Mouse (Mus musculus) macrophage (primary cell): Measurements from ENCODE around the gene Acvrl1. TPM values are rescaled to one million over a fixed set of nuclear protein-coding genes. Genes with fewer than 3 reads are reported as not detected.

Experiments used
- H3K27ac ChIP-seq: fragments of 350-480 bp; formaldehyde crosslinking; 2 replicates; pipeline ENCODE4 v1.9.0; 2021
- H3K36me3 ChIP-seq: fragments of 350-480 bp; formaldehyde crosslinking; 2 replicates; pipeline ENCODE4 v1.9.0; 2021; ENCODE audit errors: inconsistent target
- H3K4me3 ChIP-seq: fragments of 350-480 bp; formaldehyde crosslinking; 2 replicates; pipeline ENCODE4 v1.9.0; 2021; ENCODE audit errors: inconsistent target
- H3K79me2 ChIP-seq: fragments of 350-480 bp; formaldehyde crosslinking; 2 replicates; pipeline ENCODE4 v1.9.0; 2021; ENCODE audit errors: inconsistent target
- WGBS: methylation state at CpG from one replicate; pipeline ENCODE4 v1.1.7; 2026; ENCODE audit warnings: inconsistent platforms; ENCODE audit not compliant: missing documents; 5-methylcytosine and 5-hydroxymethylcytosine counted together
- polyA plus RNA-seq: library from polyadenylated mRNA; stranded (reverse); fragments of 250-400 nt; gene quantifications from 3 replicates; pipeline ENCODE4 v1.2.4, GENCODE M21; 2018; ENCODE audit warnings: inconsistent platforms

Acvrl1 gene
- polyA plus RNA-seq, 1 experiment from 2014 or later, result 8.7 TPM

DNA sequence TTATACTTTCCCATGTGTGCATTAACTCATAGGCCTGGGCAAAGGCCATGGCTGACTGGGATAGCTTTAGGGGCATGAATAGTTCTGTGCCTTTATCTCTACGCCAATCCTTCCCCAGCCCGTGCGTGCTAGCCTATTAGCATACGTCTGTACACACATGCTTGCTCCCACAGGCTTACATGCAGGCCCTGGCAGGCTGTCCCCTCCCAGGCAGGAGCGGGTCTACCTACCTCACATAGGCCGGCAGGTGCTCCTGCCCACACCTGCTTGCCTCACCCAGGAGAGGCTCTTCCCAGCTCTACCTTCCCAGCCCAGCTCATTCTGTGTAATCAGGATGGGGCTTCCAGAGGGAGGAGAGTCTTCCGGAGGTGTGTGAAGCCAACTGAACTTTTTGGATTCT lies 33.2 kb downstream of the Acvrl1 start:
- no peaks in the 10 kb centered on the region for H3K79me2 ChIP-seq
- no peak overlapping the region for H3K4me3 ChIP-seq
- WGBS, result 97% methylated on average over 7 of the region's 7 CpGs
- H3K36me3 ChIP-seq, result no peaks in the 10 kb centered on the region
- no peak overlapping the region for H3K27ac ChIP-seq

DNA sequence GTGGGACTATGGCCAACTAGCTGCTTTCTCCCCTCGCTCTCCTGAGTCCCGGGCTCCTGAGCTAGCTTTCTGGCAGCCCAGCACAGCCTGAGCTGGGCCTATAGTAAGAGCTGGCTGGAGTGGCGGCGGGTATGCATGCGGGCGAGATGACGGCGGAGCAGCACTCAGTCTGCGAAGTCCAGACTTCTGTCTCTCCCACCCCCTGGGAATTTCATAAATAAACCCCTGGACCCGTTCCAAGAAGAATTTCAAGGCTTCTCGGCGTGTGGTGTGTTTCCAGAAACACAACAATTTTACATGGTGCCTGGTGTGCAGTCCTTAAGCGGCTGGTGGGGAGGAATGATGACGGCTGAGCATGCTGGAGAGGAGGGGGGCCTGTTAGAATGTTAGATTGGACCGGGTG lies 34.7 kb downstream of the Acvrl1 start:
- H3K79me2 ChIP-seq, result no peaks in the 10 kb centered on the region
- H3K36me3 ChIP-seq, result no peaks in the 10 kb centered on the region
- H3K27ac ChIP-seq, result no peak overlapping the region
- WGBS, result 95% methylated on average over 15 of the region's 15 CpGs
- no peak overlapping the region for H3K4me3 ChIP-seq

DNA sequence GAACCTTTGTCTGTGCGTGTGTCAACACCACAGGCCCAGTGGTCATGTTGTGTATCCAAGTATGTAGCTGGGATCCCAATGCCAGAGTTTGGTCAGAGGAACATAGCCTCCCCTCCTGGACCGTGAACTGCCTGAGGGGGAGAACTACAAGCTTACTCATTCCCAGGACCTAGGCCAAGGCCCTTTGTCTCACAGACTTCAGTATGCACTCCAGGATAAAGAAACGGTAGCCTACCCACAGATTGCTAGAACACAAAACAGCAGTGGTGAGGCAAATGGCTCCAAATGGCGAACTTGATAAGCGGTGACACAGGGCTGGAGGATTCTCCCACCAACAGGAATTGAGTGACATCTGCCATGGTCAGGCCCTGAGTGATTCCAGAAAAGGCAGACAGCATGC lies 35.5 kb downstream of the Acvrl1 start:
- Histone ChIP-seq H3K79me2 (no peaks in the 10 kb centered on the region), H3K4me3 (no peak overlapping the region), H3K36me3 (no peaks in the 10 kb centered on the region), H3K27ac (no peak overlapping the region)
- 90% methylated on average over 5 of the region's 5 CpGs for WGBS

DNA sequence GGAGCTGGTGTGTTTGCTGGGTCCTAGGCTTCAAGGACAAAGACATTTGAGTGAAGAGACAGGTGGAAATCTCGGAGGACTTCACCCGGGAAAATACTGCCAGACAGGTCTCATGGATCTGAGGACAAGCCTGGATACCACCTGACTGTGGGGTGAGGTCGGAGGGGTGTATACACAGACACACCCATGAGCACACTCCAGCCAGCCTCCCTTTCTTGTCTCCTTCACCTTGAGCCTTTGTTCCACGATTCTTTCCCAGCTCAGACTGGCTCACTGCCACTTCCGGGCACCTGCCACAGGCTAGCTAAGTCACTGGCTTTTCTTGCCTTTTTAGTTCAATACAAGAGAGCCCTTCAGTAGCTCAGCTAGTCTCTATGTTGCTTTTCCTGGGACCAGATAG lies 36.0 kb downstream of the Acvrl1 start:
- no peak overlapping the region for H3K4me3 ChIP-seq
- 90% methylated on average over 5 of the region's 5 CpGs for WGBS
- H3K27ac ChIP-seq, result no peak overlapping the region
- H3K36me3 ChIP-seq, result no peaks in the 10 kb centered on the region
- H3K79me2 ChIP-seq, result no peaks in the 10 kb centered on the region

DNA sequence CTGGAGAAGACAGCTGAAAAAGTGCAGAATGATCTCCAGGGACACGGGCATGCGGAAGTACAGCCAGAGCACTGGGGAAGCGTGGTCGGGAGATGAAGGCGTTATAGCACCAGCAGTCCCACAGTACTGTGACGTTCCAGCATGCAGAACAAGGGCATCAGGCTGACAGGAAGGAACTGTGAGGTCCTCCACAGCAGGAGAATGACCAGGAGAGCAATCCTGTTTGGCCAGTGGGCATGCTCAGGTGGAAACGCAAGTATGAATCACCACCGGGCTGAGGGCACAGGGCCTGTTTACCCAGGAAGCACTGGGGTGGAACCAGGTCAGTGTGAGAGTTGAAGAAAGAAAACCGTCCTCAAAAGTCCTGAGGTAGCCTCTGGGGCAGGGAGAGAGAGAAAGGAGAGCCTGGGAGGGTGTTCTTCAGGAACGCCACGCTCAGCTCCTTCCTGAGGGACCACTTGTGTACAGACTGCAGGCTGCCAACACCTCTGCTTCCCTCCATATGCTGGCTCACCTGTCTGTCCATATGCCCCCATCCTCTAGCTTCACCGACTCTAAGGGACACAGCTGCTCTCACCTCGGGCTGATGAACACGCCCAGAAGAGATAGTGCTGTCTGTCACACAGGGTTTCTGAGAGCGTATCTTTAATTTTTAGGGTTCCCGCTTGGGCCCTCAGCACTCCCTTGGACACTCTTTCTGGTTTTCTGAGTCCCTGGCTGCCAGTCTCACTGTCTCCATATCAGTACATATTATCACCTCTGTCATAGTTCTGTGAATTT lies 37.5 kb downstream of the Acvrl1 start:
- WGBS, result 63% methylated on average over 16 of the region's 16 CpGs
- H3K27ac ChIP-seq, result no peak overlapping the region
- H3K36me3 ChIP-seq, result no peaks in the 10 kb centered on the region
- no peak overlapping the region for H3K4me3 ChIP-seq
- no peaks in the 10 kb centered on the region for H3K79me2 ChIP-seq

DNA sequence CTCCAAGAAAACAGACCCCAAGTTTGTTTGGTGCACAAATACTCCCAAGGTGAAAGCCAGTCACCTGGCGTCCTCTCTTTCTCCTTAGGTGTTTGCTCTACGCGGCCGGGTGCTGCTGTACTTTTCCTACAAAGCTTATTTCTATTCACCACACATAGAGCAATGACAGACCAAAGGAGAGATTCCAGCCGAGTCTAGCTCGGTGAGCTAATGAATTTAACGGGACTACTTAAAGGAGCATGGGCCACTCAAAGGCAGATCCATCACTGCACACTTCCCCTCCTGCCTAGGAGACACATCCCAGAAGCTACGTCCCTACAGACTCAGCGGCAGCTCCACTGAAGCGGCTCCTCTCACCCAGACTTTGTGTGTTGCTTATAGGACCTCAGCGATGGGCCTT lies 39.2 kb downstream of the Acvrl1 start:
- Histone ChIP-seq H3K27ac (no peak overlapping the region), H3K4me3 (no peak overlapping the region), H3K79me2 (no peaks in the 10 kb centered on the region), H3K36me3 (no peaks in the 10 kb centered on the region)
- 85% methylated on average over 7 of the region's 11 CpGs for WGBS

DNA sequence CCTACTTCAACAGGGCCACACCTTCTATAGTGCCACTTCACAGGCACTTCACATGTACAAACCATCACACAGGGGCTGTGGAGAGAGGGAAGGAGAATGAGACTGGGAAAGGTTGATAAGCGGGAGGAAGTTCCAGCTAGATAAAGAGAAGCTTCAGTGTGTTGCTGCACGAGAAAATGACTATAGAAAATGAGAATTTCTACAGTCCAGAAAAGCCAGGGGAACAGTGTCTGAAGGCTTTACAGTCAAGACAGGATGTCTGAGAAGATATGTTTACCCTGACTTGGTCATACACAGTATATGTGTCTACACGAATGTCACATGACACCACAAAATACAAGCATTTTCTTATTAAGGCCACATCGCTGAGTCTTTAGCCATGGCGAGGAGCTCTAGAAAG lies 41.6 kb downstream of the Acvrl1 start:
- no peak overlapping the region for H3K27ac ChIP-seq
- H3K79me2 ChIP-seq, result peaks cover 7% of the 10 kb centered on the region
- H3K4me3 ChIP-seq, result no peak overlapping the region
- no peaks in the 10 kb centered on the region for H3K36me3 ChIP-seq
- 84% methylated on average over 5 of the region's 5 CpGs for WGBS

DNA sequence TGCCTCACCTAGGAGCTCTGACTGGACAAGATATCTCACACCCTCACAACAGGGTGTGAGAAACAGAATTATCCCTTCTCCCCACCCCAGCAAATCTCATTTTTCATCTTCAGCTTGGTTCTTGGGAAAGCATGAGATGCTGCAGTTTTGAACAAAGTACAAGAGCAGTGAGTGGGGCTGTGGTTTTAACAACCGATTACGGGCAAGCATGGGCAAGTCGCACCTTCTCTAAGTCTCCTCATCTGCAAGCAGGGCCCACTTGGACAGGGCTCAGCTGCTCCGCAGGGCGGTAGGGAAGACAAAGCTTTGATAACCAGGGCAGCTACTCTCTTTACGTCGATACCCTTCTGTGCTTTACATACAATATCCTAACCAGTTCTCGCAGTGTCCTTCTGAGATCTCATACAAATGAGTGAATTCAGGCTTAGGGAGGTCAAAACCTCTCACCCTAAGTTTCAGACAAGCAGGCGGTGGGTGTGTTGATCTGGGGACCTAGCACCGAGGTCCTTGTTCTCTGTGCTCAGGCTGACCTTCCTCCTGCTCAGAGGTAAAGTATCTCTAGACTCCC lies 42.2 kb downstream of the Acvrl1 start:
- H3K36me3 ChIP-seq, result no peaks in the 10 kb centered on the region
- no peak overlapping the region for H3K27ac ChIP-seq
- peaks cover 13% of the 10 kb centered on the region for H3K79me2 ChIP-seq
- WGBS, result 96% methylated on average over 10 of the region's 10 CpGs
- no peak overlapping the region for H3K4me3 ChIP-seq

DNA sequence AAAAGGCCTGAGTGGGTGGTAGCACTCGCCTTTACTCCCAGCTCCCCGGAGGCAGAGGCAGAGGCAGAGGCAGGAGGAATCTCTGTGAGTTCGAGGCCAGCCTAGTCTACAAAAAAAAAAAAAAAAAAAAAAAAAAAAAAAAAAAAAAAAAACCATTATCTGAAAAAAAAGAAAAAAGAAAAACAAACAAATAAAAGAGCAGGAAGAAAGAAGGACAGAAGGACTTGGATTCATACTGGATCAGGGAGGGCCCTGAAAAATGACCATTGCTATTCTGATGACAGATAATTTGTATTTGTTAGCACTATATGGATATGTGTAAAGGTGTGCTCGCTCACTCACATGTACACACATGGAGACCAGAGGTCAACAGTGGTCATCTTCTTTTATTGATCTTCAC lies 43.0 kb downstream of the Acvrl1 start:
- H3K4me3 ChIP-seq, result no peak overlapping the region
- H3K27ac ChIP-seq, result no peak overlapping the region
- peaks cover 21% of the 10 kb centered on the region for H3K79me2 ChIP-seq
- 94% methylated on average over 4 of the region's 4 CpGs for WGBS
- no peaks in the 10 kb centered on the region for H3K36me3 ChIP-seq

DNA sequence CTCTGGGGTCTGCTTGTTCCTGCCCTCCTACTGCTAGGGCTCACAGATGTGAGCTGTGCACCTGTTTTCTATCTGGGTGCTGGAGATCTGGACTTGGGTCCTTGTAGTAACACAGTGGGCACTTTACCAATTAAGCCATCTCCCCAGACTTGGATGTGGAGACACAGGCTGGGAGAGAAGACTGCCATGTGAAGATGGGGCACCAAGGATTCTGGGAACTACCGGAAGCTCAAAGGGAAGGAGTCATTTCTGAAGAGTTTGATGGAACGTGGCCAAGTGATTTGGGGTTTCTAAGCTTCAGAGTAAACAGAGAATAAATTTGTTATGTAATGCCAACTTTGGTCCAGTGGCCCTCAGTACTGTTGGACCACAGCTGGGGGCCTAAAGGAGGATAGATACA lies 43.7 kb downstream of the Acvrl1 start:
- Histone ChIP-seq H3K27ac (no peak overlapping the region), H3K4me3 (no peak overlapping the region), H3K36me3 (no peaks in the 10 kb centered on the region), H3K79me2 (peaks cover 28% of the 10 kb centered on the region)
- 100% methylated on average over 2 of the region's 2 CpGs for WGBS

DNA sequence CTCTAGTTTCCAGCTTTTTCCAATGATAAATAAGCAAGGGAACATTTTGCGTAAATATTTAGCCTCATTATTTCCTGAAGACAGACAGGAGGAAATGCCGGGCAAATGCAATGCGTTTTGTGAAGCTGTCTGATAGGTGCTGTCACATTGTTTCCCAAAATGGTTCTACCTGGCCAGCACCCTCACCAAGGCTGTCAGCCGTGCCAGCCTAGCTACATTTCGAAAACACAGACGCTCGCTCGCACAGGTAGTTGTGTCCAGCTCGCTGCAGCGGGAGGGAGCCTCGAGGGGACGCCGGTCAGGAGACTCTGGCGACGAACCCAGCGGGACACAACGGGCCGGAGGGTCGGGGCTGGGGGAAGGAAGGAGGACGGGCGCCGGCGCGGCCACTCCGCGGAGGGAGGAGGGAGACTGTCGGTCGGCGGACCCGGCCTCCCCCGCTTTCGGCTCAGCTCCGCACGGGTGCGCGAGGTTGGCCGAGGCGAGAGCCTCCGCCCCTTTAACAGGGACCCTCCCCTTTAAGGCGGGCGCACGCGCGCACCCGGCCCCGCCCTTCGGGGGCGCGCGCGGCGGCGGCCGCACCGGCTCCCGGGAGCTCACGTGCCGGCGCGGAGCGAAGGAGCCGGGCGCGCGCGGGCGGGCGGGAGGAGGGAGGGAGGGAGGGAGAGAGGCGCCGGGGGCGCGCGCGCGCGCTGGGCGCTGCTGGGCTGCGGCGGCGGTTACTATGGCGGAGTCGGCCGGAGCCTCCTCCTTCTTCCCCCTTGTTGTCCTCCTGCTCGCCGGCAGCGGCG lies 45.3 kb downstream of the Acvrl1 start, which contains the start of gene Acvr1b:
Gene Acvr1b (plus strand): TSS at position 647 of the 791 bp plus-strand sequence.
- H3K27ac ChIP-seq, result 0 out of 2 replicates have a peak within 1 kb of the TSS, but pooled peaks have one; percentile 21
- WGBS, result 1% methylated on average over 44 of the region's 87 CpGs
- peaks cover 44% of the 10 kb centered on the region for H3K79me2 ChIP-seq

DNA sequence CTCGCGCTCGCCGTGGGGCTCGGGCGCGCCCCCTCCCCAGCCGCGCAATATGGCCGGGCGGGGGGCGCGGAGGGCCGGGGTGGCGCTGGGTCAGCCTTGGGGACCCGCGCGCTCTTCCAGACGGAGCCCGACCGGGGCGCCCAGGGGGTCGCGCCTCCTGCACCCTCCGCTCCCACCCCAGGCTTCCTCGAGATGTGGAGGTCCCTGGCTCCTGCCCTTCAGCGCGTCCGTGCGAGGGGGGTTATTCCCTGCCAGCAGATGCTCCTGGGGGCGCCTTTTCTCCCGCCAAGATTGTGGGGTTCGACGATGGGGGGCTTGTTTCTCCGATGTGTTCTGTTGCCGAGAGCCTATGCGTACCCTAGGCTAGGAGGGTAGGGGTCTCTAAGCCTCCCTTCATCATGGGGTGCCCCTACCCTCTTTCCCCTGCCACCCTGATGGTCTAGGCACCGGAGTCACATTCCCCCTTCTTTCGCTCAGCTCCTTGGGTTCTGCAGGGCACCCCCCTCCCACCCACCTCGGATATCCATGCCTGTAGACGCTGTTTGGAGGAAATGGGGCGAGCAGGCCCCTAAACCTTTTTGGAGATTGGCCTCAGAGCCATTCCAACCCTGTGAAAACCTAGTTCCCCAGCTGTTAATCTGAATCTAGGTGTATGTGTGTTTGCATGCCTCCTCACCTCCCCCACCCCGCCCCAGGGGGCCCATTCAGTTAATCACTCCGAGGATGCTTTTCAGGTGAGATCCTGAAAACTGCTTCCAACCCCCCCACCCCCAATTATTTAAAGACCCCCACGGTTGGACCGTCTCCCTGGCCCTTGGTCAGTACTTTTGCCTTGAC lies 46.2 kb downstream of the Acvrl1 start:
- Histone ChIP-seq H3K4me3 (peak overlapping the region; percentile 69), H3K27ac (0 out of 2 replicates have a peak overlapping the region, but pooled peaks have one; percentile 17), H3K79me2 (peaks cover 53% of the 10 kb centered on the region), H3K36me3 (no peaks in the 10 kb centered on the region)
- 1% methylated on average over 44 of the region's 46 CpGs for WGBS

More for the DNA sequence above, 45.3 kb downstream of the Acvrl1 start, which contains the start of gene Acvr1b:
- peak within 1 kb of the TSS; percentile 69 for H3K4me3 ChIP-seq
- no peaks in the 10 kb centered on the region for H3K36me3 ChIP-seq

DNA sequence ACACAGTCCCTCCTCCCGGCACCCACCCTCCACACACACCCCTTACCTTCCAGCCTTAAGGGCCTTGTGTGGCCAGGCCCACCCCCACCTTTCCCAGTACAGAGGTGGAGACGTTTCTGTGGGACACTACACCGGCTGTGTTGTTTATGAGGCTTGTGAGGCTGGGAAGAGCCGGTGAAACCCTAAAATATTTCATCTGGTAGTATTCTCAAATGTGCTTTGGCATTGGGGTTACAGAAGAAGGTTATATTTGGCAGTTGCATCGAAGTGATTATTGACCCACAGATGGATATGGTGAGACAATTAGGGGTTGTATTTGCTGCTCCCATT lies 46.8 kb downstream of the Acvrl1 start:
- Histone ChIP-seq H3K4me3 (peak overlapping the region; percentile 69), H3K27ac (no peak overlapping the region), H3K79me2 (peaks cover 59% of the 10 kb centered on the region), H3K36me3 (no peaks in the 10 kb centered on the region)
- 18% methylated on average over 5 of the region's 5 CpGs for WGBS

DNA sequence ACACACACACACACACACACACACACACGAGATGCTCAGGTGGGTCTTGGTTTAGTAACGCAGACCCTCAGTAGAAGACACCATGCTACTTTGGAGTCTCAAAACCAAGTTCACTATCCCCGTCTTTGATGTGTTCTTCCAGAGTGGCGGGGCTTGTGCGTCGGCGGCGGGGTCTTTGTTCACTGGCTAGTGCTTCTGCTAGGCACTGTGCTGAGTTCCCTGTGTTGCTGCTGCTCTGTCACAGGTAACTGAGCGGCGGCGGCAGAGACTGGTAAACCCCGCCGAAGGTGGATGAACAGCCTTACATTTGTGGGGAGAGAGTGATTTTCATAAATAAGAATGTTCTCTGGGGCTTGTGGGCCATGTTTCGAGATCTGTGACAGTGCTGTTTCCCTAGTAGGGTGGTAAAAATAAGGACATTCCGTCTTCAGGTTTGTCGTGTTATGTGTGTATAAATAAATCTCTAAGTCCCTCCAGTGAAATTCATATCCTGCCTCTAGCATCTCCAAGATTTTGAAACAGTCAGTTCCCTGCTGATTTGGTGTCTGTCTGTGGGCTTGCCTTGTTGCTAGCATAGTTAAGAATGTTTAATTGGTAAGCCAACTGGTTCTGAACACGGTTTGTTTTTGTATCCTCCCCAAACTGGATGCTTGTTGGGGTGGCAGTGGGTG lies 47.4 kb downstream of the Acvrl1 start:
- WGBS, result 31% methylated on average over 16 of the region's 17 CpGs
- Histone ChIP-seq H3K36me3 (no peaks in the 10 kb centered on the region), H3K27ac (no peak overlapping the region), H3K79me2 (peaks cover 65% of the 10 kb centered on the region), H3K4me3 (peak overlapping the region; percentile 69; the same call in 1 of the 2 replicates)
